Mouse (Mus musculus) megakaryocyte, embryonic 14.5 days (primary cell): ENCODE measurements at regions not wholly inside any gene's neighbourhood (a gene's known extent, or its start where the extent isn't known, plus 50 kb on each side); places are given as distances from the start of the nearest gene placed in this dataset.

Experiments
- H3K27me3 ChIP-seq: replicated peaks from 2 replicates; pipeline ENCODE3; 2012; ENCODE audit warnings: inconsistent platforms
- H3K36me3 ChIP-seq: replicated peaks from 2 replicates; pipeline ENCODE3; 2012; ENCODE audit warnings: low read length, inconsistent platforms, mixed read lengths
- H3K4me1 ChIP-seq: 2 replicates; pipeline ENCODE4 v1.6.1; 2012; ENCODE audit warnings: inconsistent platforms
- H3K4me3 ChIP-seq: replicated peaks from 2 replicates; pipeline ENCODE3; 2012; ENCODE audit warnings: moderate library complexity, mild to moderate bottlenecking, inconsistent platforms
- H3K9me3 ChIP-seq: 2 replicates; pipeline ENCODE4 v1.6.1; 2012; ENCODE audit warnings: inconsistent platforms
- FLI1 ChIP-seq: IDR thresholded peaks from 2 replicates; pipeline ENCODE4 v1.6.1; 2012; ENCODE audit warnings: low read length, inconsistent platforms, mixed read lengths
- GATA1 ChIP-seq: IDR thresholded peaks from 3 replicates; pipeline ENCODE4 v1.6.1; 2012; ENCODE audit warnings: mixed read lengths, low read length, inconsistent platforms, borderline replicate concordance

- Histone ChIP-seq H3K4me1 (no peaks in the 10 kb centered on the region), H3K27me3 (no peaks in the 10 kb centered on the region), H3K4me3 (no peak overlapping the region), H3K9me3 (0 out of 2 replicates have a peak, but pooled peaks cover 4% of the 10 kb centered on the region), H3K36me3 (no peaks in the 10 kb centered on the region)
- TF ChIP-seq GATA1 (no peak), FLI1 (no peak)
Measured at GRCm38 (mm10) chr1:23575515-23575914, 177.9 kb upstream of the Ogfrl1 start.

GRCm38 (mm10) chr1:23576150-23576549 lies 178.6 kb upstream of the Ogfrl1 start:
- Histone ChIP-seq H3K9me3 (0 out of 2 replicates have a peak, but pooled peaks cover 4% of the 10 kb centered on the region), H3K4me1 (no peaks in the 10 kb centered on the region), H3K27me3 (no peaks in the 10 kb centered on the region), H3K36me3 (no peaks in the 10 kb centered on the region), H3K4me3 (no peak overlapping the region)
- TF ChIP-seq GATA1: no peak
- no peak for TF ChIP-seq FLI1

GRCm38 (mm10) chr1:23589414-23589942 lies 172.1 kb upstream of the B3gat2 start:
- Histone ChIP-seq H3K4me3 (no peak overlapping the region), H3K36me3 (no peaks in the 10 kb centered on the region), H3K9me3 (peaks cover 6% of the 10 kb centered on the region; the same call in 1 of the 2 replicates), H3K4me1 (no peaks in the 10 kb centered on the region), H3K27me3 (no peaks in the 10 kb centered on the region)
- no peak for TF ChIP-seq GATA1
- no peak for TF ChIP-seq FLI1

GRCm38 (mm10) chr1:23602710-23603291 lies 158.8 kb upstream of the B3gat2 start:
- Histone ChIP-seq H3K9me3 (peaks cover 6% of the 10 kb centered on the region), H3K4me3 (no peak overlapping the region), H3K36me3 (no peaks in the 10 kb centered on the region), H3K4me1 (no peaks in the 10 kb centered on the region), H3K27me3 (no peaks in the 10 kb centered on the region)
- TF ChIP-seq GATA1 (no peak), FLI1 (no peak)

- no peak overlapping the region for H3K4me3 ChIP-seq
Measured at GRCm38 (mm10) chr1:23629366-23629765, 132.2 kb upstream of the B3gat2 start.

GRCm38 (mm10) chr1:23645093-23645492 lies 116.5 kb upstream of the B3gat2 start:
- no peaks in the 10 kb centered on the region for H3K4me1 ChIP-seq
- H3K9me3 ChIP-seq: peaks cover 16% of the 10 kb centered on the region
- no peaks in the 10 kb centered on the region for H3K27me3 ChIP-seq
- TF ChIP-seq FLI1 (no peak), GATA1 (no peak)
- no peak overlapping the region for H3K4me3 ChIP-seq
- no peaks in the 10 kb centered on the region for H3K36me3 ChIP-seq

More at GRCm38 (mm10) chr1:23629366-23629765, 132.2 kb upstream of the B3gat2 start:
- H3K4me1 ChIP-seq: no peaks in the 10 kb centered on the region
- H3K27me3 ChIP-seq: no peaks in the 10 kb centered on the region
- TF ChIP-seq FLI1 (no peak), GATA1 (no peak)
- peaks cover 9% of the 10 kb centered on the region for H3K9me3 ChIP-seq
- no peaks in the 10 kb centered on the region for H3K36me3 ChIP-seq

GRCm38 (mm10) chr1:23648875-23649506 lies 112.6 kb upstream of the B3gat2 start:
- no peaks in the 10 kb centered on the region for H3K36me3 ChIP-seq
- H3K4me3 ChIP-seq: no peak overlapping the region
- no peaks in the 10 kb centered on the region for H3K4me1 ChIP-seq
- peaks cover 8% of the 10 kb centered on the region; the same call in 1 of the 2 replicates for H3K9me3 ChIP-seq
- H3K27me3 ChIP-seq: no peaks in the 10 kb centered on the region
- TF ChIP-seq FLI1 (no peak), GATA1 (no peak)

- TF ChIP-seq FLI1: no peak
- TF ChIP-seq GATA1: no peak
- no peaks in the 10 kb centered on the region for H3K36me3 ChIP-seq
- no peaks in the 10 kb centered on the region for H3K4me1 ChIP-seq
Measured at GRCm38 (mm10) chr1:23649886-23650285, 111.7 kb upstream of the B3gat2 start.

GRCm38 (mm10) chr1:23653628-23654027 lies 107.9 kb upstream of the B3gat2 start:
- no peaks in the 10 kb centered on the region for H3K36me3 ChIP-seq
- no peaks in the 10 kb centered on the region for H3K4me1 ChIP-seq
- H3K4me3 ChIP-seq: no peak overlapping the region
- no peaks in the 10 kb centered on the region for H3K27me3 ChIP-seq
- TF ChIP-seq FLI1: no peak
- no peak for TF ChIP-seq GATA1
- H3K9me3 ChIP-seq: peaks cover 13% of the 10 kb centered on the region

More at GRCm38 (mm10) chr1:23649886-23650285, 111.7 kb upstream of the B3gat2 start:
- Histone ChIP-seq H3K4me3 (no peak overlapping the region), H3K27me3 (no peaks in the 10 kb centered on the region), H3K9me3 (peaks cover 8% of the 10 kb centered on the region; the same call in 1 of the 2 replicates)

- Histone ChIP-seq H3K36me3 (no peaks in the 10 kb centered on the region), H3K27me3 (no peaks in the 10 kb centered on the region), H3K4me1 (no peaks in the 10 kb centered on the region), H3K9me3 (peaks cover 9% of the 10 kb centered on the region; the same call in 1 of the 2 replicates), H3K4me3 (no peak overlapping the region)
- no peak for TF ChIP-seq FLI1
- TF ChIP-seq GATA1: no peak
Measured at GRCm38 (mm10) chr1:23655768-23656167, 105.8 kb upstream of the B3gat2 start.
